Mouse (Mus musculus) central nervous system, embryonic 18 days (tissue): ENCODE results near the gene Olfr64. TPM values are rescaled to one million over a fixed set of nuclear protein-coding genes. Genes with fewer than 3 reads are reported as not detected.

Experiments
- polyA plus RNA-seq: library from polyadenylated mRNA; depleted of rRNA; stranded (reverse); fragments of >200 nt; gene quantifications from 2 replicates; pipeline ENCODE4 v1.2.3, GENCODE M21; 2012; rRNA removed

Gene Olfr64
- not detected in 2 replicates for polyA plus RNA-seq

GRCm38 (mm10) chr7:103894385-103894784, at the start of gene Olfr64:
TSS of gene Olfr64 (minus strand) at chr7:103894485.

GRCm38 (mm10) chr7:103934264-103934663, 40.0 kb upstream of the Olfr64 start, which contains the start of gene Olfr632:
TSS of gene Olfr632 (plus strand) at chr7:103934347.

DNA sequence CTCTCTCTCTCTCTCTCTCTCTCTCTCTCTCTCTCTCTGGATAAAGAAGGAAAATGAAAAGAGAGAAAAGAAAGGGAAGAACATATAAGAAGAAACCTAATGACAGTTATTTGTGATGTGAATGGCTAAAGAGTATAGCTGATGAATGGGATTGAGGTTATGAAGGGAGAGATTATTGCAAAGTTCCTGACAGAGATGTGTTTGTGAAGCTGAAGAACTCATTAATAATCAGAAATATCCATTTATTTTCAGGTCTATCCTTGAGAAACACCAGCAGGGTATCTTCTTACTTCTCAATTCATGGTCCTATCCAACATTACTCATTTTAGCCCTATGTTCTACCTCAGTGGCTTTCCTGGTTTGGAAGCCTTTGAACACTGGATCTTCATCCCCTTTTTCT, 34.2 kb upstream of the Olfr64 start, which contains the start of gene Olfr631:
TSS of gene Olfr631 (plus strand) at position 301 of the 400 bp plus-strand sequence.

DNA sequence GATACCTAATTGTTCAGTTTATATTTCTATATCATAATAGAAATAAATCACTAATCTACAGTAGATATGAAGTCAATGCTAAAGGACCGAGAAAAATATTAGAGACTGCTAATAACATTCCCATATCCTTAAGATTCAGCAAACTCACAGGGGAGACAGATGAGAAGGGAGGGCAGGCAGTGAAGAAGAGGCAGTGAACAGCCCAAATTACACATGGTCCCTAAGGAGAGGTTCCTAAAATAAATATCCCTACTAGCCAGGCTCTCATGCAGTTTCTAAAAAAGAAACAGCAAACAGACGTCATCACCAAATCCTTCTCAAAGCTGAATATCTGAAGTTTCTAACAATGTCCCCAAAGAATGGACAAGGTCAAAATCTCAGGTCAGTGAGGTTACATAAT, 8.9 kb upstream of the Olfr64 start, which contains the start of gene Olfr65:
TSS of gene Olfr65 (plus strand) at position 301 of the 400 bp plus-strand sequence.

GRCm38 (mm10) chr7:103886152-103886551, 8.1 kb downstream of the Olfr64 start, which contains the start of gene Olfr66:
TSS of gene Olfr66 (minus strand) at chr7:103886252.

GRCm38 (mm10) chr7:103853090-103853489, 41.2 kb downstream of the Olfr64 start, which contains the start of gene Hbb-y:
TSS of gene Hbb-y (minus strand) at chr7:103853216.

DNA sequence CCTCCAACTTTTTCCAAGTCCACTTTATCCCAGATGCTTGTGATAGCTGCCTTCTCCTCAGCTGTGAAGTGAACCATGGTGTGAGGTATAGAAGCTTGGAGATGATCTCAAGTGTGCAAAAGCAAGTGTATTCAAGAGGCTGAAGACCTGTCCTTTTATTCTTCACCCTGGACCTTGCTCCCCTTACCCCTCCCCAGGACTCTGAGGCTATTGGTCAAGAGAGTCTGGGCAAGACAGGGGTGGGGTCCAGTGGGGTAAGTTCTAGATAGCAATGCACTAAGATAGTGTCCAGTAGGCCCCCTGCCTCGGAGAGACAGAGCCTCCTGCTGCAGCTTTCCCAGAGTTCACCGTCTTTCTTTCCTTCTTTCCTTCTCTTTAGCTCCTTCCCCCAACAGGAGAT, 51.3 kb downstream of the Olfr64 start, which contains the start of gene Hbb-bh1:
TSS of gene Hbb-bh1 (minus strand) at position 131 of the 400 bp plus-strand sequence.

DNA sequence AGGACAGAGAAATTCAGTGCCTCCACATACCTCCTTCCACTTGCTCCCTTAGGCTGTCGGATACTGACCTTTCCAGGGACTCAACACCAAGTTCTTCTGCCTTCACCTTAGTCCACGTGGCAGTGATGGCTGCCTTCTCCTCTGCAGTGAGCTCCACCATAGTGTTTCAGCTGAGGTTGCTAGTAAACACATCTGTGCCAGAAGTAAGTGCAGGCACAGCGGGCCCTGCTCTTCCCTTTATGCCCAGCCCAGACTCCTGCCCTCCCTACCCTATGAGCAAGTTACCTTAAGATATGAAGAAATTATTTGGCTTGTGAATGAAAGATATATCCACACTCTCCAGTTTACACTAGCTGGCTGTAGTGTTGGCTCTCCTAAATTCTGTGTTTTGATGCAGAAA, 54.0 kb downstream of the Olfr64 start, which contains the start of gene Hbb-bh2:
TSS of gene Hbb-bh2 (minus strand) at position 253 of the 400 bp plus-strand sequence.

Other genes with a start within 250 kb of the Olfr64 start
- not detected in 2 replicates for gene Olfr623, start 230.8 kb downstream of the Olfr64 start, polyA plus RNA-seq
- gene Olfr624, start 223.3 kb downstream of the Olfr64 start, polyA plus RNA-seq, result not detected in 2 replicates
- not detected in 2 replicates for gene Olfr625-ps1, start 211.8 kb downstream of the Olfr64 start, polyA plus RNA-seq
- gene Olfr243, start 179.8 kb downstream of the Olfr64 start, polyA plus RNA-seq, result not detected in 2 replicates
- not detected in 2 replicates for gene Olfr628, start 164.1 kb downstream of the Olfr64 start, polyA plus RNA-seq
- gene Olfr629, start 149.5 kb downstream of the Olfr64 start, polyA plus RNA-seq, result not detected in 2 replicates
- gene Olfr630, start 137.2 kb downstream of the Olfr64 start, polyA plus RNA-seq, result not detected in 2 replicates
- gene Olfr69, start 122.9 kb downstream of the Olfr64 start, polyA plus RNA-seq, result not detected in 2 replicates
- gene Olfr68, start 114.8 kb downstream of the Olfr64 start, polyA plus RNA-seq, result not detected in 2 replicates
- not detected in 2 replicates for gene Olfr67, start 102.7 kb downstream of the Olfr64 start, polyA plus RNA-seq
- gene Hbb-bt, start 80.5 kb downstream of the Olfr64 start, polyA plus RNA-seq, result 211 and 248 TPM in 2 replicates
- gene Hbb-bs, start 66.4 kb downstream of the Olfr64 start, polyA plus RNA-seq, result 1,468 and 1,656 TPM in 2 replicates
- not detected in 2 replicates for gene Hbb-bh2, start 54.0 kb downstream of the Olfr64 start, polyA plus RNA-seq
- gene Hbb-bh1, start 51.3 kb downstream of the Olfr64 start, polyA plus RNA-seq, result not detected in 2 replicates
- gene Hbb-y, start 41.3 kb downstream of the Olfr64 start, polyA plus RNA-seq, result 1.0 and 1.8 TPM in 2 replicates
- gene Olfr66, start 8.2 kb downstream of the Olfr64 start, polyA plus RNA-seq, result not detected in 2 replicates
- gene Olfr65, start 9.0 kb upstream of the Olfr64 start, polyA plus RNA-seq, result not detected in 2 replicates
- not detected in 2 replicates for gene Olfr631, start 34.3 kb upstream of the Olfr64 start, polyA plus RNA-seq
- gene Olfr632, start 39.9 kb upstream of the Olfr64 start, polyA plus RNA-seq, result 0.03 TPM in 1 of 2 replicates, not detected in the other
- gene Olfr633, start 50.0 kb upstream of the Olfr64 start, polyA plus RNA-seq, result not detected in 2 replicates
- gene Olfr635, start 76.7 kb upstream of the Olfr64 start, polyA plus RNA-seq, result not detected in 2 replicates
- not detected in 2 replicates for gene Olfr638, start 104.3 kb upstream of the Olfr64 start, polyA plus RNA-seq
- 0.01 TPM in 1 of 2 replicates, not detected in the other for gene Olfr639, start 122.8 kb upstream of the Olfr64 start, polyA plus RNA-seq
- not detected in 2 replicates for gene Olfr640, start 131.1 kb upstream of the Olfr64 start, polyA plus RNA-seq
- not detected in 2 replicates for gene Olfr641, start 141.0 kb upstream of the Olfr64 start, polyA plus RNA-seq
- gene Olfr642, start 158.2 kb upstream of the Olfr64 start, polyA plus RNA-seq, result not detected in 2 replicates
- not detected in 2 replicates for gene 4930516K23Rik, start 167.0 kb upstream of the Olfr64 start, polyA plus RNA-seq
- gene Olfr644, start 177.4 kb upstream of the Olfr64 start, polyA plus RNA-seq, result not detected in 2 replicates
- gene Olfr645, start 191.0 kb upstream of the Olfr64 start, polyA plus RNA-seq, result not detected in 2 replicates
- not detected in 2 replicates for gene Olfr646, start 210.4 kb upstream of the Olfr64 start, polyA plus RNA-seq
- not detected in 2 replicates for gene Ubqln5, start 235.3 kb upstream of the Olfr64 start, polyA plus RNA-seq
- not detected in 2 replicates for gene Olfr643, start 242.9 kb upstream of the Olfr64 start, polyA plus RNA-seq
- gene Ubqln3, start 248.8 kb upstream of the Olfr64 start, polyA plus RNA-seq, result not detected in 2 replicates